Mouse (Mus musculus): ENCODE data around the gene St7. TPM values are rescaled to one million over a fixed set of nuclear protein-coding genes. Genes with fewer than 3 reads are reported as not detected.
"Not testable (repeated sequence)": the region's sequence is repeated elsewhere in the genome, so short reads cannot be mapped to it uniquely, and the experiment has no call there.

Gene St7
- 10 to 100 TPM; 28.7 to 44.5 TPM for total RNA-seq (2021)

- no peak for DNase-seq (ENCODE audit: low spot score in 2 of 2)
- intact Hi-C loops (cut with DNase I): no loop called here
These were observed at the start of gene St7 for GRCm38 (mm10) chr6:17692647-17693046. TSS of gene St7 (plus strand) at chr6:17692933.

GRCm38 (mm10) chr6:17646107-17646506, 46.6 kb upstream of the St7 start:
- DNase-seq (ENCODE audit: low spot score in 2 of 2): no peak
- intact Hi-C loops (cut with DNase I): no loop called here

- no peak for DNase-seq (ENCODE audit: low spot score in 2 of 2)
- intact Hi-C loops (cut with DNase I): no loop called here
These were observed 40.6 kb upstream of the St7 start for GRCm38 (mm10) chr6:17652132-17652531.

GRCm38 (mm10) chr6:17655080-17655479, 37.7 kb upstream of the St7 start:
- intact Hi-C loops (cut with DNase I): no loop called here
- DNase-seq (ENCODE audit: low spot score in 2 of 2): no peak

- intact Hi-C loops (cut with DNase I): no loop called here
- DNase-seq (ENCODE audit: low spot score in 2 of 2): peak; percentile 44 to 47
These were observed 35.4 kb upstream of the St7 start for GRCm38 (mm10) chr6:17657308-17657707.

- no peak for DNase-seq (ENCODE audit: low spot score in 2 of 2)
- intact Hi-C loops (cut with DNase I): no loop called here
These were observed 27.4 kb upstream of the St7 start for GRCm38 (mm10) chr6:17665348-17665747.

GRCm38 (mm10) chr6:17666024-17666423, 26.7 kb upstream of the St7 start:
- intact Hi-C loops (cut with DNase I): no loop called here
- no peak for DNase-seq (ENCODE audit: low spot score in 2 of 2)

GRCm38 (mm10) chr6:17667813-17668212, 24.9 kb upstream of the St7 start:
- DNase-seq (ENCODE audit: low spot score in 2 of 2): no peak
- intact Hi-C loops (cut with DNase I): no loop called here

- DNase-seq (ENCODE audit: low spot score in 2 of 2): no peak
- intact Hi-C loops (cut with DNase I): no loop called here
These were observed 24.4 kb upstream of the St7 start for GRCm38 (mm10) chr6:17668334-17668733.

- intact Hi-C loops (cut with DNase I): no loop called here
- no peak for DNase-seq (ENCODE audit: low spot score in 2 of 2)
These were observed 22.9 kb upstream of the St7 start for GRCm38 (mm10) chr6:17669826-17670225.

- DNase-seq (ENCODE audit: low spot score in 2 of 2): peak in 1 of 2 experiments; percentile 29
- intact Hi-C loops (cut with DNase I): loop anchor here (2.0 to 5.0 kb wide), 2 partner anchors 168 to 402 kb away; no protein-coding TSS in a partner anchor
These were observed 17.5 kb upstream of the St7 start for GRCm38 (mm10) chr6:17675019-17675756.

GRCm38 (mm10) chr6:17677008-17677407, 15.7 kb upstream of the St7 start:
- DNase-seq (ENCODE audit: low spot score in 2 of 2): no peak

GRCm38 (mm10) chr6:17680266-17680925, 12.3 kb upstream of the St7 start:
- no peak for DNase-seq (ENCODE audit: low spot score in 2 of 2)
- intact Hi-C loops (cut with DNase I): no loop called here

More at GRCm38 (mm10) chr6:17677008-17677407, 15.7 kb upstream of the St7 start:
- intact Hi-C loops (cut with DNase I): loop anchor here (5.0 kb wide), 1 partner anchor 400 kb away; no protein-coding TSS in a partner anchor

GRCm38 (mm10) chr6:17681810-17682209, 10.9 kb upstream of the St7 start:
- intact Hi-C loops (cut with DNase I): no loop called here
- no peak for DNase-seq (ENCODE audit: low spot score in 2 of 2)

- no peak for DNase-seq (ENCODE audit: low spot score in 2 of 2)
- intact Hi-C loops (cut with DNase I): no loop called here
These were observed 4.1 kb upstream of the St7 start for GRCm38 (mm10) chr6:17688676-17689075.

- peak; percentile 47 to 66 for DNase-seq (ENCODE audit: low spot score in 2 of 2)
- intact Hi-C loops (cut with DNase I): no loop called here
These were observed 1.2 kb downstream of the St7 start for GRCm38 (mm10) chr6:17693726-17694549.

- intact Hi-C loops (cut with DNase I): no loop called here
- DNase-seq (ENCODE audit: low spot score in 2 of 2): peak; percentile 61 to 65
These were observed 1.8 kb downstream of the St7 start for GRCm38 (mm10) chr6:17694550-17694951.

GRCm38 (mm10) chr6:17696321-17696734, 3.6 kb downstream of the St7 start:
- intact Hi-C loops (cut with DNase I): no loop called here
- peak; percentile 40 to 54 for DNase-seq (ENCODE audit: low spot score in 2 of 2)

- no peak for DNase-seq (ENCODE audit: low spot score in 2 of 2)
- intact Hi-C loops (cut with DNase I): no loop called here
These were observed 8.3 kb downstream of the St7 start for GRCm38 (mm10) chr6:17700936-17701612.

GRCm38 (mm10) chr6:17704038-17704437, 11.3 kb downstream of the St7 start:
- DNase-seq (ENCODE audit: low spot score in 2 of 2); intact Hi-C loops (cut with DNase I): not testable (repeated sequence)

All from left cerebral cortex, postnatal 36 days (tissue).